Mouse (Mus musculus) E14TG2a.4 (cell line): Measurements from ENCODE around the gene Tapt1.

Experiments
- CTCF ChIP-seq: conservative IDR thresholded peaks from 2 replicates; pipeline ENCODE4 v1.5.1; 2014; ENCODE audit warnings: low read length
- POU5F1 ChIP-seq: IDR thresholded peaks from 2 replicates; pipeline ENCODE4 v1.6.1; 2014; ENCODE audit warnings: low read length, borderline replicate concordance

DNA sequence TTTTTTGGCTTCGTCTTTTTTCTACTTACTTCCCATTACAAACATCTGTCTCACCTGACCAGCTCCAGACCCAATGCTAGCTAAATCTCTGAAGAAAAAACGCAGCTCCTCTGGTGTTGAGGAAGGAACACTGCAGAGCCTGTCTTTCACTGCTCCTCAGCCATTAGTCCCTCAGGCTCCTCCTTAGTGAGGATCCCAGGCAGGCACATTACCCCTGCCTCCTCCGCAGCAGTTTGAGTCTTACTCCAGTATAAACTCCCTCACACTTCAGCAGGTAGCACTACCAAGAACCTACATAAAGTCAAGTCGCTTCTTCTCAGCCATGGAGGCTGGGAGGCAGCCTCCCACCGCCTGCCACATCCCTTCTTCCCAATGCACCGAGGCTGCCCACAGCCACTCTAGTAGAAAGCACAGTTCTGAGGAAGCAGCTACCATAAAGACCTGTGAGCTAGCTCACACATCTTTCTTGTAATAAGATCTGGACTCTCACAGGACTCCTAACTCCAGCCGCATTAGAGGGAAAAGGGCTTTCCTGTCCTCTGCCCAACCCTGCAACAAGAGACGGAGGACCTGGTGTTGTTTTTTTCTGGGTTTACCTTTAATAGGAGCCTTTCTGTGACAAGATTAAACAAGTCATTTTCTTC, 9.3 kb downstream of the Tapt1 start:
- no peak for TF ChIP-seq CTCF
- no peak for TF ChIP-seq POU5F1
